In genomic region chr5:64157926-64158325, GRCm38 (mm10) we compare ENCODE assay signal across 17 mouse cellular contexts. TPM values are rescaled to one million over a fixed set of nuclear protein-coding genes. Genes with fewer than 3 reads are reported as not detected.
A peak's percentile ranks its signal among the peaks of the same experiment; 100 is the strongest.
DNase-seq lines count a peak whose midpoint lies in the region; ATAC-seq and TF ChIP-seq lines count a peak whose summit lies in the region.
"Had no signal": no experiment of that assay in that cellular context is flagged by ENCODE, and none has a peak within 500 bp of the region (broad histone marks: within the 10 kb centered on the region; RNA-seq: fewer than 3 reads in every experiment).

No protein-coding gene starts in this region.

- H3K27me3 ChIP-seq in lung, postnatal 0 days (replicated peaks; ENCODE audit: insufficient read depth, low read length) = no peaks in the 10 kb centered on the region
- H3K27me3 ChIP-seq in MEL (ENCODE audit: control insufficient read depth in 1 of 2, insufficient read depth in 2 of 2, low read length in 2 of 2) = no peaks in the 10 kb centered on the region

- H3K79me2 ChIP-seq in MEL (ENCODE audit: control insufficient read depth, insufficient read depth, low read length, poor library complexity) = peaks cover 16% of the 10 kb centered on the region

- 0 out of 2 replicates have a peak, but pooled peaks cover 4% of the 10 kb centered on the region for H3K4me1 ChIP-seq in lung, postnatal 0 days (ENCODE audit: insufficient read depth, low read depth, low read length)
- peaks cover 15 to 39% of the 10 kb centered on the region in 2 experiments for H3K4me1 ChIP-seq in MEL (ENCODE audit: control insufficient read depth in 1 of 2, insufficient read depth in 2 of 2, low read length in 2 of 2)

- H3K27ac ChIP-seq in lung, postnatal 0 days (ENCODE audit: low read length) = peak overlapping the region; percentile 91; the same call in 1 of the 2 replicates
- H3K27ac ChIP-seq in MEL (ENCODE audit: control insufficient read depth, low read depth, low read length) = no peak overlapping the region
- H3K27ac ChIP-seq: forebrain, embryonic 12.5 days; hindbrain, embryonic 10.5 days; limb, embryonic 12.5 days had no signal

- no peaks in the 10 kb centered on the region for H3K36me3 ChIP-seq in lung, postnatal 0 days (ENCODE audit: insufficient read depth, low read length)
- peaks cover 0 to 21% of the 10 kb centered on the region in 2 experiments; a peak in 2 of 4 replicates for H3K36me3 ChIP-seq in MEL (ENCODE audit: control insufficient read depth in 1 of 2, insufficient read depth in 2 of 2, low read length in 2 of 2)
- H3K36me3 ChIP-seq: forebrain, embryonic 12.5 days; G1E; heart, embryonic 12.5 days; hindbrain, embryonic 10.5 days; limb, embryonic 12.5 days had no signal

- H3K4me2 ChIP-seq in lung, postnatal 0 days (replicated peaks; ENCODE audit: low read depth, low read length) = peak overlapping the region; percentile 43
- H3K4me2 ChIP-seq: forebrain, embryonic 12.5 days had no signal

- no peak for TF ChIP-seq RAD21 in MEL (IDR thresholded peaks at IDR 0.05; ENCODE audit: low read depth, low read length)

- TF ChIP-seq POLR2A in MEL (IDR thresholded peaks at IDR 0.05; ENCODE audit: control insufficient read depth in 1 of 2, insufficient read depth in 1 of 2, low read depth in 1 of 2, low read length in 2 of 2, poor library complexity in 1 of 2) = no peak

- no peaks in the 10 kb centered on the region for H3K9me3 ChIP-seq in lung, postnatal 0 days (ENCODE audit: low read length)
- H3K9me3 ChIP-seq in MEL (replicated peaks; ENCODE audit: insufficient read depth, low read length) = no peaks in the 10 kb centered on the region
- H3K9me3 ChIP-seq: forebrain, embryonic 12.5 days; G1E; heart, embryonic 12.5 days; hindbrain, embryonic 10.5 days; limb, embryonic 12.5 days had no signal

- TF ChIP-seq EP300 in lung, postnatal 0 days (IDR thresholded peaks at IDR 0.05) = no peak
- no peak for TF ChIP-seq EP300 in MEL (IDR thresholded peaks at IDR 0.05; ENCODE audit: low read depth in 1 of 2, low read length in 2 of 2)

- no peak for ATAC-seq in lung, postnatal 0 days

- H3K4me3 ChIP-seq in lung, postnatal 0 days (ENCODE audit: low read depth, low read length) = no peak overlapping the region
- no peak overlapping the region; a peak in 1 of 4 replicates for H3K4me3 ChIP-seq in MEL (ENCODE audit: control insufficient read depth in 1 of 2, insufficient read depth in 1 of 2, low read depth in 2 of 2, low read length in 2 of 2)
- H3K4me3 ChIP-seq: forebrain, embryonic 12.5 days; heart, embryonic 12.5 days; hindbrain, embryonic 10.5 days; limb, embryonic 12.5 days had no signal

- intact Hi-C loops in left cerebral cortex, postnatal 14 days (cut with DNase I) = no loop called here

- DNase-seq in lung, postnatal 0 days (ENCODE audit: low spot score) = no peak
- DNase-seq in lung, postnatal 25 days (ENCODE audit: low spot score) = no peak
- peak; percentile 51 for DNase-seq in MEL (ENCODE audit: low read depth, low spot score)
- peak; percentile 68 to 69 for DNase-seq in spleen, postnatal 36 days (ENCODE audit: low spot score in 2 of 2)
- peak; percentile 59 to 75 for DNase-seq in thymus, postnatal 36 days
- DNase-seq in left cerebral cortex, postnatal 14 days (ENCODE audit: low spot score in 2 of 2) = no peak
- no peak for DNase-seq in adrenal gland, postnatal 4 days (ENCODE audit: low spot score in 2 of 2)
- DNase-seq: adrenal gland, postnatal 14 days; cerebellum, postnatal 36 days; kidney, adult 18-20 months; liver, postnatal 0 days; right cerebral cortex, postnatal 4 days had no signal

- H3K9ac ChIP-seq in lung, postnatal 0 days (replicated peaks; ENCODE audit: low read depth) = no peak overlapping the region
- H3K9ac ChIP-seq in MEL (ENCODE audit: control insufficient read depth, low read depth, low read length, poor library complexity, severe bottlenecking) = no peak overlapping the region
- H3K9ac ChIP-seq: forebrain, embryonic 12.5 days; heart, embryonic 12.5 days; limb, embryonic 12.5 days had no signal

- TF ChIP-seq CTCF in lung, postnatal 0 days (IDR thresholded peaks at IDR 0.05) = no peak
- TF ChIP-seq CTCF in MEL (IDR thresholded peaks at IDR 0.05 in 2 of 3, conservative IDR thresholded peaks at IDR 0.05 in 1 of 3; ENCODE audit: control insufficient read depth in 1 of 3, insufficient read depth in 1 of 3, low read depth in 2 of 3, low read length in 3 of 3, poor library complexity in 1 of 3, severe bottlenecking in 1 of 3) = no peak

- WGBS in lung, postnatal 0 days = 44% methylated on average over 1 of the region's 1 CpGs

TF ChIP-seq in MEL, 35 proteins besides CTCF, POLR2A, EP300 and RAD21:
- TF ChIP-seq USF1 (IDR thresholded peaks at IDR 0.05; ENCODE audit: low read depth, low read length) = no peak

RNA-seq across cellular contexts. Expression of gene Tbc1d1, which starts 1.8 kb away (rescaled TPM):
- 15.3 and 18.0 TPM in 2 replicates for polyA plus RNA-seq in lung, postnatal 0 days (2015; fragmentation: Nextera tagmentation; extraction: Ambion mirVana)
- total RNA-seq in MEL (2012; rRNA removed) = 22.5 and 24.6 TPM in 2 replicates
- polyA plus RNA-seq in MEL (2012; ENCODE audit: insufficient read depth in 1 of 2, insufficient read length in 2 of 2, low read depth in 1 of 2, low replicate concordance in 2 of 2, missing spikeins in 1 of 2) = 10 to 100 TPM in 1 of 2 experiments, not detected in 1; 24.4 TPM
- 10 to 100 TPM; 17.0 to 18.4 TPM for total RNA-seq in left cerebral cortex, postnatal 14 days (2021)
- 10 to 100 TPM; 20.2 to 26.7 TPM for total RNA-seq in adrenal gland, postnatal 4 days (2021)

Comparison
In these comparisons a context has a peak if more than half of its experiments do, and no peak if none do; other contexts are left out.
1. DNase-seq: peak in MEL (single experiment), spleen, postnatal 36 days (2 of 2) and thymus, postnatal 36 days (2 of 2); none in lung, postnatal 0 days (single experiment), lung, postnatal 25 days (single experiment), left cerebral cortex, postnatal 14 days (0 of 2) and adrenal gland, postnatal 4 days (0 of 2).